ENCODE assay signal across 11 mouse cellular contexts in the genomic region with DNA sequence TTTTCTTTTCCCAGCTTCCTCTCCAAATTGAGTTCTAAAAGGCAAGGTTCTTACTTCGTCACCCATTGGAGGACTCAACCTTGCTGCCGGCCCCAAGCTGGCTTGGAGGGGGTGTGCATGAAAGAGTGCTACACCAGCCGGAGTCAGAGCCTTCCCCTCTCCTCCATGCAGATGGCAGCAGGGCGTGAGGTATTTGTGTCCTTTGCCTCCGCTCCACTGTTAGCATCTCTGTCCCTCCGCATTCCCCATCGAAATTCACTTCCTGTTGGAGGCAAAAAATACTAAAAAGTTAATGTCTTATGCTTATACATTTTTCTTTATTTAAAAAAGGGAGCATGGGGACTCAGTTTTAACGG.
A peak's percentile ranks its signal among the peaks of the same experiment; 100 is the strongest.
DNase-seq lines count a peak whose midpoint lies in the region; ATAC-seq lines count a peak whose summit lies in the region.
"Had no signal": no experiment of that assay in that cellular context is flagged by ENCODE, and none has a peak within 500 bp of the region (broad histone marks: within the 10 kb centered on the region; RNA-seq: fewer than 3 reads in every experiment).

No protein-coding gene starts in this region.

- H3K9ac ChIP-seq in heart, embryonic 15.5 days: no peak overlapping the region
- no peak overlapping the region for H3K9ac ChIP-seq in kidney, embryonic 16.5 days (replicated peaks; ENCODE audit: low read length)
- H3K9ac ChIP-seq in midbrain, embryonic 14.5 days (replicated peaks; ENCODE audit: low read length): no peak overlapping the region
- H3K9ac ChIP-seq in stomach, embryonic 15.5 days: no peak overlapping the region
- H3K9ac ChIP-seq: neural tube, embryonic 12.5 days had no signal

- H3K4me3 ChIP-seq in heart, embryonic 15.5 days: no peak overlapping the region
- H3K4me3 ChIP-seq in kidney, embryonic 16.5 days (ENCODE audit: low read length): no peak overlapping the region
- H3K4me3 ChIP-seq in midbrain, embryonic 10.5 days: no peak overlapping the region
- no peak overlapping the region for H3K4me3 ChIP-seq in midbrain, embryonic 14.5 days (replicated peaks; ENCODE audit: low read depth, low read length)
- H3K4me3 ChIP-seq in stomach, embryonic 15.5 days (replicated peaks): no peak overlapping the region
- H3K4me3 ChIP-seq: neural tube, embryonic 12.5 days had no signal

- no peak overlapping the region for H3K4me2 ChIP-seq in heart, embryonic 15.5 days
- H3K4me2 ChIP-seq in kidney, embryonic 16.5 days (replicated peaks; ENCODE audit: low read depth, low read length): no peak overlapping the region
- no peak overlapping the region for H3K4me2 ChIP-seq in midbrain, embryonic 14.5 days (ENCODE audit: low read length)
- H3K4me2 ChIP-seq in stomach, embryonic 15.5 days: no peak overlapping the region
- H3K4me2 ChIP-seq: neural tube, embryonic 12.5 days had no signal

- no peaks in the 10 kb centered on the region for H3K36me3 ChIP-seq in heart, embryonic 15.5 days
- H3K36me3 ChIP-seq in kidney, embryonic 16.5 days (ENCODE audit: insufficient read depth, low read length): no peaks in the 10 kb centered on the region
- H3K36me3 ChIP-seq in midbrain, embryonic 10.5 days: no peaks in the 10 kb centered on the region
- H3K36me3 ChIP-seq in midbrain, embryonic 14.5 days (ENCODE audit: control insufficient read depth, insufficient read depth, low read length): no peaks in the 10 kb centered on the region
- no peaks in the 10 kb centered on the region for H3K36me3 ChIP-seq in stomach, embryonic 15.5 days
- H3K36me3 ChIP-seq: neural tube, embryonic 12.5 days had no signal

- ATAC-seq in heart, embryonic 15.5 days (replicated peaks; ENCODE audit: insufficient number of reproducible peaks, insufficient read depth, low FRiP score, low read depth): no peak
- ATAC-seq in kidney, embryonic 16.5 days (ENCODE audit: low FRiP score, low TSS enrichment): 0 out of 2 replicates have a peak, but pooled peaks have one; percentile 9
- no peak for ATAC-seq in midbrain, embryonic 14.5 days (ENCODE audit: low FRiP score, low TSS enrichment)
- ATAC-seq in stomach, embryonic 15.5 days (ENCODE audit: insufficient read depth, low FRiP score, low read depth): no peak
- ATAC-seq: CD4-positive, CD25-positive, alpha-beta regulatory T cell, adult 4 months had no signal

- H3K27me3 ChIP-seq in heart, embryonic 15.5 days: no peaks in the 10 kb centered on the region
- H3K27me3 ChIP-seq in kidney, embryonic 16.5 days (ENCODE audit: insufficient read depth, low read length): no peaks in the 10 kb centered on the region
- H3K27me3 ChIP-seq in midbrain, embryonic 10.5 days (ENCODE audit: low read depth, poor library complexity, severe bottlenecking): no peaks in the 10 kb centered on the region
- H3K27me3 ChIP-seq in midbrain, embryonic 14.5 days (ENCODE audit: control insufficient read depth, insufficient read depth, low read length): no peaks in the 10 kb centered on the region
- no peaks in the 10 kb centered on the region for H3K27me3 ChIP-seq in stomach, embryonic 15.5 days (replicated peaks)
- H3K27me3 ChIP-seq: neural tube, embryonic 12.5 days had no signal

- WGBS in heart, embryonic 15.5 days: 62% methylated on average over 8 of the region's 8 CpGs
- 65% methylated on average over 8 of the region's 8 CpGs for WGBS in kidney, embryonic 16.5 days
- 74% methylated on average over 8 of the region's 8 CpGs for WGBS in midbrain, embryonic 10.5 days
- WGBS in midbrain, embryonic 14.5 days: 62% methylated on average over 8 of the region's 8 CpGs
- WGBS in stomach, embryonic 15.5 days: 64% methylated on average over 8 of the region's 8 CpGs

- H3K27ac ChIP-seq in heart, embryonic 15.5 days: peak overlapping the region; percentile 72
- peak overlapping the region; percentile 73 for H3K27ac ChIP-seq in kidney, embryonic 16.5 days (ENCODE audit: low read length)
- peak overlapping the region; percentile 65 for H3K27ac ChIP-seq in midbrain, embryonic 10.5 days (replicated peaks)
- H3K27ac ChIP-seq in midbrain, embryonic 14.5 days (replicated peaks; ENCODE audit: low read depth, low read length): no peak overlapping the region
- peak overlapping the region; percentile 64 for H3K27ac ChIP-seq in stomach, embryonic 15.5 days
- H3K27ac ChIP-seq: neural tube, embryonic 12.5 days had no signal

- no peak for DNase-seq in heart, adult 18-20 months
- no peak for DNase-seq in kidney, postnatal 36 days
- no peak for DNase-seq in midbrain, embryonic 10.5 days (ENCODE audit: low spot score)
- DNase-seq in midbrain, embryonic 14.5 days: no peak
- no peak for DNase-seq in spleen, adult 12 weeks (ENCODE audit: low spot score)
- DNase-seq: cerebellum, adult 2 months had no signal

- peaks cover 31% of the 10 kb centered on the region for H3K4me1 ChIP-seq in heart, embryonic 15.5 days (replicated peaks)
- H3K4me1 ChIP-seq in kidney, embryonic 16.5 days (ENCODE audit: insufficient read depth, low read length): peaks cover 24% of the 10 kb centered on the region
- H3K4me1 ChIP-seq in midbrain, embryonic 10.5 days: peaks cover 26% of the 10 kb centered on the region
- 0 out of 2 replicates have a peak, but pooled peaks cover 3% of the 10 kb centered on the region for H3K4me1 ChIP-seq in midbrain, embryonic 14.5 days (ENCODE audit: control insufficient read depth, insufficient read depth, low read length)
- H3K4me1 ChIP-seq in stomach, embryonic 15.5 days: peaks cover 23% of the 10 kb centered on the region; the same call in 1 of the 2 replicates

- H3K9me3 ChIP-seq in heart, embryonic 15.5 days (replicated peaks): no peaks in the 10 kb centered on the region
- H3K9me3 ChIP-seq in kidney, embryonic 16.5 days (ENCODE audit: low read length): no peaks in the 10 kb centered on the region
- no peaks in the 10 kb centered on the region for H3K9me3 ChIP-seq in midbrain, embryonic 10.5 days (replicated peaks)
- no peaks in the 10 kb centered on the region for H3K9me3 ChIP-seq in midbrain, embryonic 14.5 days (ENCODE audit: control insufficient read depth, low read length)
- no peaks in the 10 kb centered on the region for H3K9me3 ChIP-seq in stomach, embryonic 15.5 days
- H3K9me3 ChIP-seq: neural tube, embryonic 12.5 days had no signal
